Mouse (Mus musculus) forebrain, embryonic 11.5 days (tissue): ENCODE data around the gene Twnk. TPM values are rescaled to one million over a fixed set of nuclear protein-coding genes. Genes with fewer than 3 reads are reported as not detected.

Experiments
- ATAC-seq: fragments of 200-750 bp; cut with Nextera tagmentation; replicated peaks from 2 replicates; pipeline ENCODE4 v1.8.0; 2017; ENCODE audit warnings: moderate TSS enrichment; ENCODE audit not compliant: low FRiP score
- DNase-seq: peaks from one replicate; pipeline ENCODE4 v3.0.0-alpha.2; 2017; ENCODE audit warnings: low spot score
- H3K27ac ChIP-seq: fragments of 300-500 bp; sonication (generic); 2 replicates; pipeline ENCODE4 v1.5.1; 2014; ENCODE audit warnings: low read depth, low read length
- H3K27me3 ChIP-seq: fragments of 300-500 bp; sonication (generic); 2 replicates; pipeline ENCODE4 v1.6.1; 2014; ENCODE audit warnings: mild to moderate bottlenecking, low read length, mixed read lengths; ENCODE audit not compliant: control insufficient read depth, insufficient read depth
- H3K36me3 ChIP-seq: fragments of 300-500 bp; sonication (generic); 2 replicates; pipeline ENCODE4 v1.6.1; 2014; ENCODE audit warnings: mild to moderate bottlenecking, low read length, moderate library complexity, mixed read lengths; ENCODE audit not compliant: control insufficient read depth, insufficient read depth
- H3K4me1 ChIP-seq: fragments of 300-500 bp; sonication (generic); replicated peaks from 2 replicates; pipeline ENCODE4 v1.6.1; 2014; ENCODE audit warnings: low read length, mixed read lengths; ENCODE audit not compliant: control insufficient read depth, insufficient read depth
- H3K4me2 ChIP-seq: fragments of 300-500 bp; sonication (generic); 2 replicates; pipeline ENCODE4 v1.6.1; 2014; ENCODE audit warnings: low read depth, mild to moderate bottlenecking, low read length, moderate library complexity, mixed read lengths; ENCODE audit not compliant: severe bottlenecking
- H3K4me3 ChIP-seq: fragments of 300-500 bp; sonication (generic); 2 replicates; pipeline ENCODE4 v1.5.1; 2014; ENCODE audit warnings: low read depth, low read length
- H3K9ac ChIP-seq: fragments of 300-500 bp; sonication (generic); 2 replicates; pipeline ENCODE4 v1.6.1; 2014; ENCODE audit warnings: low read length
- H3K9me3 ChIP-seq: fragments of 300-500 bp; sonication (generic); 2 replicates; pipeline ENCODE4 v1.6.1; 2016; ENCODE audit warnings: low read length, mixed read lengths; ENCODE audit not compliant: control insufficient read depth
- WGBS: fragments of 180-500 bp; shearing (Covaris S2); extraction: QIAGEN DNeasy Blood & Tissue Kit; methylation state at CpG from one replicate; pipeline ENCODE4 v1.1.7; 2014; 5-methylcytosine and 5-hydroxymethylcytosine counted together
- polyA plus RNA-seq: library from polyadenylated mRNA; unstranded; fragments of >200 nt; fragmentation: Nextera tagmentation; extraction: Ambion mirVana; gene quantifications from 2 replicates; pipeline ENCODE4 v1.2.1, GENCODE M21; 2014

The Twnk gene
- polyA plus RNA-seq, 1 experiment from 2014 or later = 19.9 TPM

DNA sequence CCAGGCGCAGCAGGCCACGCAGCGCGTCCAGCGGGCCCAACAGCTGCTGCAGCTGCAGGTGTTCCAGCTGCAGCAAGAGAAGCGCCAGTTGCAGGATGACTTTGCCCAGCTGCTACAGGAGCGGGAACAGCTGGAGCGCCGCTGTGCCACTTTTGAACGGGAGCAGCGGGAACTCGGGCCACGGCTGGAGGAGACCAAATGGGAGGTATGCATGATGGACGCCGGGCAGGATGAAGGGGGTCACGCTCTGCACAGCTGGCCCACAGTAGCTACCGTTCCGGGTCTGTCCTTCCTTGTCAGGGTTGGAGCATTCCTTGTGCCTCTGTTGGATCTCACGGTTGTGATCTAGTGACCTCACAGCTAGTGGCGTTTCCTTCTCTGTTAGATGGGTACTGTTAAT, 19.3 kb downstream of the Twnk start:
- H3K4me2 ChIP-seq = no peak overlapping the region
- H3K36me3 ChIP-seq = peaks cover 23% of the 10 kb centered on the region
- DNase-seq (peak; percentile 58), ATAC-seq (no peak)
- no peak overlapping the region for H3K27ac ChIP-seq
- H3K4me1 ChIP-seq = peaks cover 6% of the 10 kb centered on the region
- WGBS = 94% methylated on average over 20 of the region's 20 CpGs
- H3K4me3 ChIP-seq = no peak overlapping the region
- no peaks in the 10 kb centered on the region for H3K9me3 ChIP-seq
- no peaks in the 10 kb centered on the region for H3K27me3 ChIP-seq
- H3K9ac ChIP-seq = no peak overlapping the region

DNA sequence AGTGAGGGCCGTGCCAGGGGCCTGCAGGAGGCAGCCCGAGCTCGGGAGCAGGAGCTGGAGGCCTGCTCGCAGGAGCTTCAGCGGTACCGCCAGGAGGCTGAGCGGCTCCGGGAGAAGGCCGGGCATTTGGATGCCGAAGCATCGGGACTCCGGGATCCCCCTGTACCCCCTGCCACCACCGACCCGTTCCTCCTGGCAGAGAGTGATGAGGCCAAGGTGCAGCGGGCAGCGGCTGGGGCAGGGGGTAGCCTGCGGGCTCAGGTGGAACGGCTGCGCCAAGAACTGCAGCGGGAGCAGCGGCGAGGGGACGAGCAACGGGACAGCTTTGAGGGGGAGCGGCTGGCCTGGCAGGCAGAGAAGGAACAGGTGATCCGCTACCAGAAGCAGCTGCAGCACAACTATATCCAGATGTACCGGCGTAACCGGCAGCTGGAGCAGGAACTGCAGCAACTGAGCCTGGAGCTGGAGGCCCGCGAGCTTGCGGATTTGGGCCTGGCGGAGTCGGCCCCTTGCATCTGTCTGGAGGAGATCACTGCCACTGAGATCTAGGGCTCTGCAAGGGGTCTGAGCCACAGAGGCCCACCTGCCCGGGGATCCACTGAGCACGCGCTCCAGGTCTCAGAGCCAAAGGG, 20.6 kb downstream of the Twnk start:
- DNase-seq (no peak), ATAC-seq (no peak)
- Histone ChIP-seq H3K4me1 (peaks cover under 1% of the 10 kb centered on the region; the same call in 1 of the 2 replicates), H3K27me3 (no peaks in the 10 kb centered on the region), H3K27ac (no peak overlapping the region), H3K9ac (no peak overlapping the region), H3K36me3 (peaks cover 23% of the 10 kb centered on the region), H3K4me3 (no peak overlapping the region), H3K4me2 (no peak overlapping the region), H3K9me3 (no peaks in the 10 kb centered on the region)
- WGBS = 93% methylated on average over 37 of the region's 37 CpGs

DNA sequence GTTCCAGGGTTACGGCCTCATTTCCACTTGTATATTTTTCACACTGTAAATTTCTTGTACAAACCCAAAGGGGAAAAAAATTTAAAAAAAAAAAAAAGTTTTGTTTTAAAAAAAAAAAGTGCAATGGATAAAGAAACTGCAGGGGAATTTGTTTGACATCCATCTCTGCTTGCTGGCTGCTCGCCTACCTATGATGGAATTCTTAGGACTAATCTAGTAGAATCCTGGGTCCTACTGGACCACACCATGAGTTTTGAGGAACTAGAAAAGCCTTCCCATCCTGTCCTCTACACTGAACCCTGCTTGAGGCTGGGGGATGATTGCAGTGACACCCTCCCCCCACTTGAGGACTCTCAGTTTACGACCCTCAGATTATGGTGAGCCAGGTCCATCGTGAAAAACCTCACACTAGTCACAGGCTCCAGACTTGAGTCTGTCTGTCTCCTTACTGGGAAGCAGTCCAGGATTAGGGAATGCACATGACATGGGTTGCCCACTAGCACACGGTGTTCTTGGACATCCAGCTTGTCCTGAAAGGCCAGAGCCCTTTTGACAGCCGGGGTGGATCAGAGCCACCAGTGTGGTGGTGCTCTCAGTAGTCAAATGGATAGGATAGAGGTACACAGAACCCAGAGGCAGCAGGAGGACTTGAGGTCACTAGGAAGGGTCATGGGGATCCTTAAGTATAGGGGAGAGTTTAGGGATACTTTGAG, 21.7 kb downstream of the Twnk start:
- Histone ChIP-seq H3K4me2 (no peak overlapping the region), H3K36me3 (peaks cover 23% of the 10 kb centered on the region), H3K9me3 (no peaks in the 10 kb centered on the region), H3K4me1 (no peaks in the 10 kb centered on the region), H3K27me3 (no peaks in the 10 kb centered on the region), H3K4me3 (no peak overlapping the region), H3K9ac (no peak overlapping the region), H3K27ac (no peak overlapping the region)
- DNase-seq (no peak), ATAC-seq (no peak)
- 87% methylated on average over 6 of the region's 6 CpGs for WGBS

DNA sequence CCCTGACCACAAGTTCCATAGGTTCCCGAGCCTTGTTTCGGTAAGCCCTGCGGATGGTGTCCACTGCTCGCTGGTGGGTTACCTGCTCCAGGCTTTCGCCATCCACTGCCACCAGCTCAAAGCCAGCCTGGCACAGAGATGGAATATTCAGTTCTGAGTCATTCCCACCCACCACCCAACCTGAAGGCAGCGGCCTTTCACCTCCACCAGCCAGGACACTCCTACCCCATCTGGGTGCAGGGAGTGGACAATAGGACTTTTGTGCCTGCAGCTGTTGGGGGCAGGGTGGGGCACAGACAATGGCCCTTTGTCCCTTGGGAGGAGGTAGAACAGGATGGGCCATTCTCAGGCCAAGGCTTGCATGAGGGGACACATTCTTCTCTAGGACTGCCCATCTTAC, 22.4 kb downstream of the Twnk start:
- DNase-seq = peak; percentile 52
- no peaks in the 10 kb centered on the region for H3K27me3 ChIP-seq
- WGBS = 74% methylated on average over 6 of the region's 6 CpGs
- ATAC-seq = no peak
- H3K4me3 ChIP-seq = no peak overlapping the region
- H3K4me1 ChIP-seq = no peaks in the 10 kb centered on the region
- peaks cover 19% of the 10 kb centered on the region for H3K36me3 ChIP-seq
- no peaks in the 10 kb centered on the region for H3K9me3 ChIP-seq
- no peak overlapping the region for H3K4me2 ChIP-seq
- no peak overlapping the region for H3K9ac ChIP-seq
- H3K27ac ChIP-seq = no peak overlapping the region

DNA sequence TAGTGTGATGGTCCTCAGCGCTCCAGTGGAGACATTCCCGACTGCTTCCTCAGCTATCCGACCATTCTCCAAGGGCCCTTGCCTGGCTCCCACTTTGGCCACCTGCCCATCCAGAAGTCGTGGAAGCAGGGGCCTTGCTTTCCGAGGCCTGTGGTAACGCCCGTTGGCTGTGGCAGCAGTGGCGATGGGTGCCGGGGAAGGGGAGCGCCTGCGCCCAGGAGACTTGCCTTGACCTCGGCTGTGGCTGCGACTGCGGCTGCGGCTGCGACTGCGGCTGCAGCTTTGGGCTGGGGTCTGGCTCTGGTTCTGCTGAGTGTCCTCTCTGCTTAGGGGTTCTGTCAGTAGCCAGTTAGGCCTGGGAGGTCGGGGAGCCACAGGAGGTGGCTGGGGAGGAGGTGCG, 23.3 kb downstream of the Twnk start:
- H3K27ac ChIP-seq = no peak overlapping the region
- 0 out of 2 replicates have a peak overlapping the region, but pooled peaks have one; percentile 8 for H3K9ac ChIP-seq
- no peak for ATAC-seq
- H3K4me3 ChIP-seq = no peak overlapping the region
- no peaks in the 10 kb centered on the region for H3K9me3 ChIP-seq
- peaks cover 19% of the 10 kb centered on the region for H3K36me3 ChIP-seq
- DNase-seq = peak; percentile 50
- 64% methylated on average over 19 of the region's 19 CpGs for WGBS
- no peak overlapping the region for H3K4me2 ChIP-seq
- H3K27me3 ChIP-seq = no peaks in the 10 kb centered on the region
- no peaks in the 10 kb centered on the region for H3K4me1 ChIP-seq

DNA sequence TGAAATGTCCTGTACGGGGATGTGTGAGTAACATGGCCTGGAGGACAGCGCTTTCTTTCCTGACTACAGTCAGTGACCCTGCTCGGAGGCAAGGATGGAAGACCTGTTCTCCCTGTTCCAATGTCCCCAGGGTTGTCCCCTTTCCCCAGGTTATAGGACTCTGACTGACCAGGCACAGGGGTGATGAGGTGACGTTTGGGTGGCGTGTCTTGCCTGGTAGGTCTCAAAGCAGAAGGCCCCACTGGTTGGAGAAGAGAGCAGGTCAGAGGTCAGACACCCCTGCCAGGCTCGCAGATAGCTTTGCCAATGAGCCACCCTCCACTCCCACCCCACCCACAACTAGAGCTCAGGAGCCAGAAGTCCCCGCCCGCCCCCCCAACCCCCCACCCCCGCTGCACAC, 24.1 kb downstream of the Twnk start:
- Histone ChIP-seq H3K4me2 (no peak overlapping the region), H3K9ac (no peak overlapping the region), H3K4me3 (no peak overlapping the region), H3K27me3 (no peaks in the 10 kb centered on the region), H3K4me1 (no peaks in the 10 kb centered on the region), H3K36me3 (peaks cover 19% of the 10 kb centered on the region), H3K27ac (no peak overlapping the region), H3K9me3 (no peaks in the 10 kb centered on the region)
- 52% methylated on average over 9 of the region's 9 CpGs for WGBS
- DNase-seq (peak; percentile 50), ATAC-seq (no peak)

DNA sequence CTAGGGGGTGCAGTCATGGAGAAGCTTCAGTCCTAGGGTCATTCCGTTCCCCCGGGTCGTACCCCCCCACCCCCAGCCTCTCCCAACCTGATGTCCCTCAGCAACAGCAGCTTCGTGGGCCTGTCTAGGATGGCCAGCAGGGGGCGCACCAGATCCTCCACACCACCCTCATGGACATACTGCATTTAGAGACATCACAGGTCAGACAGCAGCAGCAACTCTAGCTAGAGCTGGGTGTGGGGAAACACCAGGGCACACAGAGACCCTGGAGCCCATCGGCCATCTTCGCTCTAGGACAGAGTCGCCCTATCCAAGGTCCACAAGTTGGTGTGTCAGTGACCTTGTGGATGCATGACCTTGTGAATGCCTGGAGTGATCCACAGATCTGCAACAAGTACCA, 24.6 kb downstream of the Twnk start:
- peak; percentile 29 for ATAC-seq

DNA sequence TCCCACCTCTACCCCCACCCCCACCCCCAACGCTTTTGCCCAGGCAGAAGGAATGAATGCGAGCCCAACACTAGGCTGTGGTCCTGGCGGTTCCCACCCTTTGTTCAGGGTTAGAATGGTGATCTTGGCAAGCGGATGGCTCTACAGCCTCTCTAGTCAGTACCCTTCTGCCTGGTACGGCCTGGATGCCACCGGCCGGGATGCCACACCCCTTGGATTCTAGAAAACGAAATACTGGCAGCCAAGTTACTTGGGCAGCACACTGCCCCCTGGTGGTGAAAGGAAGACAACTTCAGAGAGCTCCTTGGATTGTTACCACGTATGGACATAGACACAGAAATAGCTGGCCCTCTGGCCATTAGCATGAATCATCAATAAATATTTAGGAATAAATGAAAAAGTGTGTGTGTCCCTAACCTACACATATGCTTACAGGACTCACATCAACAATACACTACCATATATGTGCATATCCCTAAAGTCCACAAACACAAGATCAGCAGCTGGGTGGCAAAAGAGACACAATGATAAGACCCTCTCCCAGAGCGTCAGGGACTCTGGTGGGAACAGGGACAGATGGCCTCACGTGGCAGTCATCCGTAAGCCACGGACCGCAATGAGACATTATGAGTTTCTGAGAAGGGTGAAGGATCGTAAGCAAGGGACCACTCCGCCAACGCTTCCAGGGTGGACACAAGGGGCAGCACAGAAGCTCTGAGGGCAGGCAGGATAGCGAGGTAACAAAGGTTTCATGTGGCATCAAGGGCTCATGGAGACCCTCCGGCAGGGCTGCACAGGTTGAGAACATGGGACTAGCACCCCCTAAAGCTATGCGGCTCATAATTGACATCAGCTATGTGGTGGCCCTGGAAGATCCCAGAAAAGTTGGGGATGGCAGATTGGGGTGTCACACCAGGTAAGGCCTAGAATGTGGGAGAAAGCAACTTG, 25.6 kb downstream of the Twnk start:
- peak; percentile 42; the same call in 1 of the 2 replicates for ATAC-seq
- Histone ChIP-seq H3K4me2 (no peak overlapping the region), H3K27me3 (no peaks in the 10 kb centered on the region), H3K4me1 (no peaks in the 10 kb centered on the region), H3K27ac (no peak overlapping the region), H3K4me3 (no peak overlapping the region), H3K9me3 (no peaks in the 10 kb centered on the region), H3K9ac (no peak overlapping the region), H3K36me3 (peaks cover 7% of the 10 kb centered on the region)
- DNase-seq = peak; percentile 85
- 45% methylated on average over 20 of the region's 20 CpGs for WGBS

More for the DNA sequence above, 24.6 kb downstream of the Twnk start:
- Histone ChIP-seq H3K4me3 (no peak overlapping the region), H3K4me2 (no peak overlapping the region), H3K27ac (no peak overlapping the region), H3K4me1 (no peaks in the 10 kb centered on the region), H3K9me3 (no peaks in the 10 kb centered on the region), H3K36me3 (peaks cover 15% of the 10 kb centered on the region), H3K9ac (no peak overlapping the region), H3K27me3 (no peaks in the 10 kb centered on the region)
- peak; percentile 87 for DNase-seq
- WGBS = 46% methylated on average over 8 of the region's 8 CpGs
